Mouse (Mus musculus): ENCODE measurements around the gene Alg11.
A peak's percentile ranks its signal among the peaks of the same experiment; 100 is the strongest.

Alg11 gene

DNA sequence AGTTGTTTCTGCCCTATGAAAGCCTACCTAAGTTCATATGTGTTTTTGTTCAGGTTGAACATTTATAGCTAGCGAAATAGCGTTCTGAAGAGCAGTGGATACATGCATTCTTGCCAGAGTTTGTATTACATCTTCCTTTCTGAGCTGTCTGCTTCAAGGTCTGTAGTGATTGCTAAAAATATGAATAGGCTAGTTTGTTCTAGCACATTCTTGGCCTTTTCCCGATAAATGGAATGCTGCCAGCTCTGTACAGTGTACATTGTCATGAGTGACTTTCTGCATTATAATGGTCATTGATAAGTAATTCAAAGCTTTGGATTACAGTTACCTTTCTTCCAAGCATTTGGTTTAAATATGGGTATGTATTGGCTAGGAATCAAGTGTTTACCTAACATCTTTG, 605 bp downstream of the Alg11 start:
- DNase-seq (ENCODE audit: extremely low spot score) = no peak

DNA sequence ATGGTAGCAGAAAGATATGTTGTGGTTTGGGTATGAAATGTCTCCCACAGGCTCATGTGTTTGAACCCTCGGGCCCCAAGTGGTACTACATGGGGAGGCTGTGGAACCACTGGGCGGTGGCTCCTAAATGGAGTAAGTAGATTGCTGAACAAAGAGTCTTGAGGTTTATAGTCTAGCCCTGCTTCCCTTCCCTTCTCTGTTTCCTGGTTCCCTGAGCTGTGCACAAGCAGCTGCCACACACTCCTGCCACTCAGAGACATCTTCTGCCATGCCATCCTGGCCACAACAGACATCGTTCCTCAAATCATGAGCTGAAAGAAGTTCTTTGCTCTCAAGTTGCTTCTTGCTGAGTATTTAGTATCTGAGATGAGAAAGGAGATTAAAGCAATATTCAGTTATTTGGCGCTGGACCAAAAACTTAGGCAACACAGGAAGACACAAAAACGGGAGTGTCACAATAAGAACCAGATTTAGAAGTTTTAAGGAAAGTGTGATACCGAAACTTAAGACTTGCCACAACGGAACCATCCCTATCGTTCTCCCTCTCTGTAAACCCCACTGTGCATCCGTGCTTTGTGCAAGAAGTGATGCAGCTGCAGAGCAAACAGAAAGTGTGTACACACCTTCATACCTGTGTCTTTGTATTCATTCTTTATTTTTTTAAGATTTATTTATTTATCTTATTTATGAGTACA, 18.9 kb downstream of the Alg11 start:
- DNase-seq (ENCODE audit: extremely low spot score) = no peak

DNA sequence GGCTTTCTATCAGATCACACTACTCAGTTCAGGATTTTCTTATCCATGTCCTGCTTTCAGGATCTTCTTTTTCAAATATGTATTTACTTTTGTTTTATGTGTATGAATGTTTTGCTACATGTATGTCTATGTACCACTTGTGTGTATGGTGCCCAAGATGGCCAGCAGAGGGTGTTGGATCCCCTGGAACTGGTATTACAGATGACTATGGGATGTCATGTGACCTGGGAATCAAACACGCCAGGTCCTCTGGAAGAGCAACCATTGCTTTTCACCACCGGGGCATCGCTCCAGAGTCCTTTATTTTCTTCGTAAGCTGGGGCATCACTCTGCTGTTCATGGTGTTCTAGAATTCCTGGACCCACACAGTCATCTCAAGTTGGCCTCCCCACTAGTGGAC, 28.7 kb downstream of the Alg11 start:
- DNase-seq (ENCODE audit: extremely low spot score) = no peak

DNA sequence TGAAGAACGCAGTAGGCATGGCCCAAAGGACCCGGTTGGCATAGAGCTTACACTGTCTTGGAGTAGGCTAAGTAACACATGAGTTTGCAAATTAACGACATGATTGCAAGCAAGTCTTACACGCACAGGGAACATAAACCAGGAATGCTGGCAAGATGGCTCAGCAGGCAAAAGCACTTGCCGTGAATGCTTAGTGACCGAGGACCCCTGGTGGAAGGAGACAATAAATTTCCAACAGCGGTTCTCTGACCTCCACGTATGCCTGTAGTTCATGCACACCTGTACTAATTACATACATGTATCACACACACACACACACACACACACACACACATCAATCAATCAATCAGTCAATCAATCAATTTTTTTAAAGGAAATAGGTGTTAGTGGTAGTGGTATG, 31.0 kb downstream of the Alg11 start:
- DNase-seq (ENCODE audit: extremely low spot score) = peak; percentile 9

DNA sequence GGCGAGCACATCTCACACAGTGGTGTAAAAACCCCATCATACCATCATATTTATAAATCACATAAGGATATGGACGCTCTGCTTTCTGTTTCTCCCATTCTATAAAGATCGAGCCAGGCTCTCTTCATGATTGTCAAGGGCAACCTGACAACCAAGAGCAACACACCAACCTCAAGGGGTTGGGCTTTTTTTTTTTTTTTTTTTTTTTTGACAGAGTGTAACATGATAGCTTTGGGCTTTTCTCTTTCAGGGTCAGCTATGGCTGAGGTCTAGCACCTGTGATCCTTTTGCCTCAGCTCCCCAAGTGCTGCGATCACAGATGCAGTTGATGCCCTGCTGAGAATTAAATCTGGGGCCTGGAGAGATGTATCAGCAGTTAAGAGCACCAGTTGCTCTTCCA, 46.5 kb downstream of the Alg11 start:
- no peak for DNase-seq (ENCODE audit: extremely low spot score)

All from embryo, embryonic 9.5 days (tissue).